Mouse (Mus musculus) CH12.LX (cell line): ENCODE data around the gene Ptger2. TPM values are rescaled to one million over a fixed set of nuclear protein-coding genes. Genes with fewer than 3 reads are reported as not detected.

Experiments used
- DNase-seq: peaks from one replicate; pipeline ENCODE4 v3.0.0-alpha.2; 2013; ENCODE audit errors: extremely low read depth
- H3K27ac ChIP-seq: 2 replicates; pipeline ENCODE4 v1.5.1; 2012; ENCODE audit warnings: low read depth, mild to moderate bottlenecking, control low read depth, moderate library complexity; ENCODE audit not compliant: insufficient read depth
- H3K27me3 ChIP-seq: replicated peaks from 2 replicates; pipeline ENCODE3; 2012; ENCODE audit warnings: inconsistent platforms
- H3K36me3 ChIP-seq, 2 experiments: replicated peaks in 1 of 2; 2 replicates each; pipeline versions ENCODE3 to v1.6.1; 2012; ENCODE audit warnings: inconsistent platforms in 1 of 2, low read length in 1 of 2, mild to moderate bottlenecking in 1 of 2, mixed read lengths in 1 of 2, moderate library complexity in 1 of 2; ENCODE audit not compliant: control insufficient read depth in 1 of 2, insufficient read depth in 1 of 2
- H3K4me1 ChIP-seq, 2 experiments: 2 replicates each; pipeline ENCODE4 v1.6.1; 2012; ENCODE audit warnings: inconsistent platforms in 1 of 2, moderate library complexity in 1 of 2; ENCODE audit not compliant: insufficient read depth in 2 of 2, control insufficient read depth in 1 of 2
- H3K4me2 ChIP-seq: 2 replicates; pipeline ENCODE4 v1.6.1; 2012; ENCODE audit warnings: low read depth, mild to moderate bottlenecking, control low read depth; ENCODE audit not compliant: poor library complexity, insufficient read depth, severe bottlenecking
- H3K4me3 ChIP-seq, 3 experiments: fragments of 150-350 bp in 1 of 3; sonication (generic) in 1 of 3; replicated peaks in 1 of 3; 2 replicates each; pipeline versions ENCODE3 to v1.5.1; 2011 to 2012; ENCODE audit warnings: low read depth in 2 of 3, low read length in 2 of 3, mild to moderate bottlenecking in 2 of 3, moderate library complexity in 2 of 3, control low read depth in 1 of 3, improper control_type of control experiment in 1 of 3, inconsistent platforms in 1 of 3, mixed read lengths in 1 of 3; ENCODE audit not compliant: poor library complexity in 1 of 3
- H3K79me2 ChIP-seq: replicated peaks from 2 replicates; pipeline ENCODE4 v1.6.1; 2012; ENCODE audit warnings: mild to moderate bottlenecking, moderate library complexity; ENCODE audit not compliant: control insufficient read depth, poor library complexity, insufficient read depth, severe bottlenecking; ENCODE audit errors: extremely low read depth
- H3K9ac ChIP-seq: 2 replicates; pipeline ENCODE4 v1.6.1; 2012; ENCODE audit warnings: low read depth, mild to moderate bottlenecking, control low read depth, moderate library complexity; ENCODE audit not compliant: insufficient read depth
- H3K9me3 ChIP-seq: replicated peaks from 2 replicates; pipeline ENCODE3; 2012; ENCODE audit warnings: low read length, inconsistent platforms, mixed read lengths
- BHLHE40 ChIP-seq: IDR thresholded peaks from 2 replicates; pipeline ENCODE4 v1.6.1; 2011; ENCODE audit warnings: mild to moderate bottlenecking, low read depth, low read length, improper control_type of control experiment
- CHD1 ChIP-seq: IDR thresholded peaks from 2 replicates; pipeline ENCODE4 v1.6.1; 2012; ENCODE audit warnings: low read depth, low read length, improper control_type of control experiment, inconsistent platforms
- CHD2 ChIP-seq: IDR thresholded peaks from 2 replicates; pipeline ENCODE4 v1.6.1; 2011; ENCODE audit warnings: low read length, improper control_type of control experiment
- CTCF ChIP-seq, 2 experiments: IDR thresholded peaks in 1 of 2; conservative IDR thresholded peaks in 1 of 2; 2 replicates each; pipeline ENCODE4 v1.5.1; 2011 to 2012; ENCODE audit warnings: low read depth in 2 of 2, low read length in 2 of 2, improper control_type of control experiment in 1 of 2, inconsistent platforms in 1 of 2, mild to moderate bottlenecking in 1 of 2, moderate library complexity in 1 of 2
- E2F4 ChIP-seq: IDR thresholded peaks from 2 replicates; pipeline ENCODE4 v1.6.1; 2011; ENCODE audit warnings: low read depth, low read length, improper control_type of control experiment; ENCODE audit not compliant: insufficient replicate concordance
- GABPA ChIP-seq: IDR thresholded peaks from 2 replicates; pipeline ENCODE4 v1.6.1; 2012; ENCODE audit warnings: low read depth, low read length, improper control_type of control experiment, inconsistent platforms; ENCODE audit not compliant: insufficient replicate concordance
- JUN ChIP-seq: IDR thresholded peaks from 2 replicates; pipeline ENCODE4 v1.6.1; 2011; ENCODE audit warnings: low read depth, mild to moderate bottlenecking, low read length, improper control_type of control experiment, moderate library complexity; ENCODE audit not compliant: insufficient read depth
- JUND ChIP-seq: conservative IDR thresholded peaks from 2 replicates; pipeline ENCODE4 v1.6.1; 2011; ENCODE audit warnings: low read depth, low read length, improper control_type of control experiment
- KAT2A ChIP-seq: IDR thresholded peaks from 2 replicates; pipeline ENCODE4 v1.6.1; 2012; ENCODE audit warnings: low read length, improper control_type of control experiment, inconsistent platforms; ENCODE audit not compliant: insufficient replicate concordance
- MAFK ChIP-seq: IDR thresholded peaks from 2 replicates; pipeline ENCODE4 v1.6.1; 2011; ENCODE audit warnings: low read length, improper control_type of control experiment; ENCODE audit not compliant: insufficient replicate concordance
- MAX ChIP-seq: IDR thresholded peaks from 2 replicates; pipeline ENCODE4 v1.6.1; 2011; ENCODE audit warnings: low read length, improper control_type of control experiment
- MAZ ChIP-seq: IDR thresholded peaks from 2 replicates; pipeline ENCODE4 v1.6.1; 2012; ENCODE audit warnings: low read depth, mild to moderate bottlenecking, inconsistent platforms, low read length, improper control_type of control experiment, moderate library complexity
- MEF2A ChIP-seq: IDR thresholded peaks from 2 replicates; pipeline ENCODE4 v1.6.1; 2014; ENCODE audit warnings: low read depth, mild to moderate bottlenecking, inconsistent platforms, low read length, improper control_type of control experiment, borderline replicate concordance
- MXI1 ChIP-seq: IDR thresholded peaks from 2 replicates; pipeline ENCODE4 v1.6.1; 2011; ENCODE audit warnings: mild to moderate bottlenecking, low read depth, low read length, improper control_type of control experiment
- POLR2A ChIP-seq: IDR thresholded peaks from 2 replicates; pipeline ENCODE4 v1.6.1; 2011; ENCODE audit warnings: low read depth, mild to moderate bottlenecking, improper control_type of control experiment, low read length
- RAD21 ChIP-seq: IDR thresholded peaks from 2 replicates; pipeline ENCODE4 v1.6.1; 2011; ENCODE audit warnings: low read depth, mild to moderate bottlenecking, low read length, improper control_type of control experiment, moderate library complexity
- RCOR1 ChIP-seq: conservative IDR thresholded peaks from 2 replicates; pipeline ENCODE4 v1.6.1; 2012; ENCODE audit warnings: low read depth, mild to moderate bottlenecking, inconsistent platforms, low read length, improper control_type of control experiment
- SIN3A ChIP-seq: IDR thresholded peaks from 2 replicates; pipeline ENCODE4 v1.6.1; 2012; ENCODE audit warnings: low read length, improper control_type of control experiment, inconsistent platforms
- TBP ChIP-seq: conservative IDR thresholded peaks from 2 replicates; pipeline ENCODE4 v1.6.1; 2011; ENCODE audit warnings: low read depth, low read length, improper control_type of control experiment
- TCF12 ChIP-seq: IDR thresholded peaks from 2 replicates; pipeline ENCODE4 v1.6.1; 2014; ENCODE audit warnings: low read depth, mild to moderate bottlenecking, inconsistent platforms, low read length, improper control_type of control experiment
- USF1 ChIP-seq: IDR thresholded peaks from 2 replicates; pipeline ENCODE4 v1.6.1; 2014; ENCODE audit warnings: low read depth, mild to moderate bottlenecking, inconsistent platforms, low read length, improper control_type of control experiment
- USF2 ChIP-seq: conservative IDR thresholded peaks from 2 replicates; pipeline ENCODE4 v1.6.1; 2011; ENCODE audit warnings: low read depth, low read length, improper control_type of control experiment
- ZC3H11A ChIP-seq: IDR thresholded peaks from 2 replicates; pipeline ENCODE4 v1.6.1; 2012; ENCODE audit warnings: low read depth, mild to moderate bottlenecking, inconsistent platforms, low read length, improper control_type of control experiment
- ZNF384 ChIP-seq: IDR thresholded peaks from 2 replicates; pipeline ENCODE4 v1.6.1; 2012; ENCODE audit warnings: low read depth, low read length, improper control_type of control experiment, inconsistent platforms
- dilution Hi-C: fragments of 300-500 bp; cut with MboI; formaldehyde crosslinking; loops from 2 replicates; pipeline ENCODE4 v1.14.3; 2020; ENCODE audit warnings: low sequenced_read_pairs; ENCODE audit not compliant: extremely low pct_unique_long_range_greater_than_20kb, extremely low pct_ligation_motif_present
- in situ Hi-C: fragments of 300-500 bp; cut with MboI; formaldehyde crosslinking; loops from 3 replicates; pipeline ENCODE4 v1.14.3; 2019; ENCODE audit warnings: low sequenced_read_pairs, low pct_ligation_motif_present, low pct_unique_long_range_greater_than_20kb, mixed read lengths
- polyA plus RNA-seq: library from polyadenylated mRNA; unstranded; fragments of >175 nt; gene quantifications from 2 replicates; pipeline ENCODE4 v1.2.1, GENCODE M21; 2012; ENCODE audit warnings: low read depth; ENCODE audit not compliant: insufficient read length
- total RNA-seq, 2 experiments: library from RNA; depleted of rRNA; stranded (reverse); fragments of 300-350 nt in 1 of 2; fragments of >200 nt in 1 of 2; gene quantifications; 2 replicates each; pipeline ENCODE4 v1.2.3; 2012 to 2014

The Ptger2 gene
- total and polyA plus RNA-seq, 3 experiments: not detected

DNA sequence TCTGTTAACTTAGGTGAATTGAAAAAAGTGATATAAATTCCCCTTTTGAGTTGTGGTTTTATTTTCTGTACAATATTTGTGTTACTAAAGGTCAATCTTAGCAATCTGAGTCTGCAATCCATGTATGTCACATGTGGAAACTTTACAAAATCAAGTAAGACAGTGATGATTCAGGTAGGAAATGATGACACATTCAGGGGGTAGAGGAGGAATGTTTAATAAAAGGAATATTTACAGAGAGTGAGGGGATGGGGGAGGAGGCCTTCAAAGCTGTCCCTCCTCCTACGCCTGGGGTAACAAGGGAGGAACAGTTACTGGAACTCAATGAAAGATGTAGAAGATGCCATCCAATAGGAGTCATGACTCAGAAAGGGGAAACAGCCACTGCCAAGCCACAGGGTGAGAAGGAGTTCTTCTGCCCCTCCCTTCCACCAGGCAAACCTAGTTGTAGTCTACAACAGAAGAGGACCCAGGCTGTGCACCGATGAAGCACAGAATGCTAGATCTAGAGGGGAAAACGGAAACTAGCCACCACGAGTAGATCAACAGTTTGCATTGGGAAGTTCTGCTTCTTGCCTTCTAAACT lies 17.8 kb downstream of the Ptger2 start:
- H3K79me2 ChIP-seq: no peaks in the 10 kb centered on the region
- H3K9ac ChIP-seq: no peak overlapping the region
- H3K9me3 ChIP-seq: no peaks in the 10 kb centered on the region
- dilution Hi-C loops: no loop called here
- in situ Hi-C loops: loop anchor here (10.0 kb wide), 1 partner anchor 49 kb away; no protein-coding TSS in a partner anchor
- H3K4me2 ChIP-seq: no peak overlapping the region
- no peak for DNase-seq
- H3K36me3 ChIP-seq: no peaks in the 10 kb centered on the region
- H3K27ac ChIP-seq: no peak overlapping the region
- peaks cover 0 to 5% of the 10 kb centered on the region in 2 experiments; a peak in 1 of 4 replicates for H3K4me1 ChIP-seq
- H3K4me3 ChIP-seq: no peak overlapping the region
- no peaks in the 10 kb centered on the region for H3K27me3 ChIP-seq
- TF ChIP-seq CHD2: no peak
- no peak for TF ChIP-seq MAX
- no peak for TF ChIP-seq POLR2A
- no peak for TF ChIP-seq ZC3H11A
- TF ChIP-seq ZNF384: no peak
- TF ChIP-seq USF2: no peak
- TF ChIP-seq JUND: no peak
- TF ChIP-seq MAFK: no peak
- TF ChIP-seq SIN3A: no peak
- no peak for TF ChIP-seq E2F4
- TF ChIP-seq CTCF (conservative IDR thresholded peaks at IDR 0.05 in 1 of 2, IDR thresholded peaks at IDR 0.05 in 1 of 2; ENCODE audit: low read depth in 2 of 2, low read length in 2 of 2): no peak
- no peak for TF ChIP-seq MEF2A
- no peak for TF ChIP-seq MAZ
- no peak for TF ChIP-seq RAD21
- TF ChIP-seq GABPA: no peak
- TF ChIP-seq KAT2A: no peak
- TF ChIP-seq RCOR1: no peak
- TF ChIP-seq USF1: no peak
- TF ChIP-seq, all 38 proteins: peak for 0

DNA sequence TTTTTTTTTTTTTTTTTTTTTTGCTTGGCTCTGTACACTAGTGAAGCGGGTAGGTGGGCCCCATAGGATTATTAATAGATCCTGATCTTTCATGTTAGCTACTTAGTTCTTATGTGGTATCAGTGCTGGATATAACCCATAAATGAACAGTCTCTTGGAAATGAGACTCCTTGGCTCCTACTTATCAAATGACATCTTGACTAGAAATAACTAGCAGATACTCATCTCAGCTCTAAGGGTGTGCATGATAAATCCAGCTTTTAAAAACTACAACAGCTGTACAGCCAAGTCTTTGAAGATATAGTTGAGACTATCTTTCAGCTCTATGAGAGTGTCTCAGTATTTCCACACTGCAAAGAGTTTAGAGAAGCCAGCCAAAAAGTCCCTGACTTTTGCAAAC lies 21.2 kb downstream of the Ptger2 start:
- no peak for DNase-seq
- dilution Hi-C loops: no loop called here
- peaks cover 0 to 5% of the 10 kb centered on the region in 2 experiments; a peak in 1 of 4 replicates for H3K4me1 ChIP-seq
- H3K27me3 ChIP-seq: no peaks in the 10 kb centered on the region
- H3K9ac ChIP-seq: no peak overlapping the region
- no peak overlapping the region for H3K4me3 ChIP-seq
- H3K4me2 ChIP-seq: no peak overlapping the region
- no peak overlapping the region for H3K27ac ChIP-seq
- no peaks in the 10 kb centered on the region for H3K9me3 ChIP-seq
- H3K79me2 ChIP-seq: no peaks in the 10 kb centered on the region
- TF ChIP-seq USF2 (no peak), JUND (no peak), GABPA (no peak), CHD1 (no peak), CTCF (conservative IDR thresholded peaks at IDR 0.05 in 1 of 2, IDR thresholded peaks at IDR 0.05 in 1 of 2; ENCODE audit: low read depth in 2 of 2, low read length in 2 of 2) (no peak), MAX (no peak), MXI1 (no peak), JUN (no peak), BHLHE40 (no peak), E2F4 (no peak), TBP (no peak), TCF12 (no peak)
- in situ Hi-C loops: loop anchor here (10.0 kb wide), 1 partner anchor 46 kb away; no protein-coding TSS in a partner anchor
- no peaks in the 10 kb centered on the region for H3K36me3 ChIP-seq
